Mouse (Mus musculus) c-Kit-negative CD71-positive TER-119-positive erythroid progenitor cells, embryonic 14.5 days (primary cell): ENCODE data around the gene Wdr81.
"Not testable (repeated sequence)": the region's sequence is repeated elsewhere in the genome, so short reads cannot be mapped to it uniquely, and the experiment has no call there.

Source experiments
- DNase-seq: peaks from one replicate; pipeline ENCODE4 v3.0.0-alpha.2; 2013; ENCODE audit warnings: low read depth, low spot score

The Wdr81 gene

GRCm38 (mm10) chr11:75460844-75461742, 6.6 kb upstream of the Wdr81 start, which contains the start of gene Tlcd2:
Gene Tlcd2 (plus strand): TSS chr11:75461715.
- DNase-seq, result peak; percentile 99

GRCm38 (mm10) chr11:75460103-75460843, 5.8 kb upstream of the Wdr81 start:
- peak; percentile 93 for DNase-seq

GRCm38 (mm10) chr11:75459751-75460102, 5.2 kb upstream of the Wdr81 start:
- no peak for DNase-seq

- DNase-seq, result no peak
Observed at GRCm38 (mm10) chr11:75459141-75459711, 4.7 kb upstream of the Wdr81 start.

- no peak for DNase-seq
Observed at GRCm38 (mm10) chr11:75458628-75459041, 4.1 kb upstream of the Wdr81 start.

- peak; percentile 58 for DNase-seq
Observed at GRCm38 (mm10) chr11:75458169-75458568, 3.7 kb upstream of the Wdr81 start.

- no peak for DNase-seq
Observed at GRCm38 (mm10) chr11:75456440-75456871, 1.9 kb upstream of the Wdr81 start.

- DNase-seq, result not testable (repeated sequence)
Observed at GRCm38 (mm10) chr11:75455971-75456370, 1.5 kb upstream of the Wdr81 start.

- DNase-seq, result no peak
Observed at GRCm38 (mm10) chr11:75455041-75455736, 672 bp upstream of the Wdr81 start.

GRCm38 (mm10) chr11:75452812-75453557, 1.5 kb downstream of the Wdr81 start:
- no peak for DNase-seq

GRCm38 (mm10) chr11:75452081-75452480, 2.4 kb downstream of the Wdr81 start:
- DNase-seq, result no peak

- DNase-seq, result no peak
Observed at GRCm38 (mm10) chr11:75450936-75451335, 3.6 kb downstream of the Wdr81 start.

- DNase-seq, result peak; percentile 64
Observed at GRCm38 (mm10) chr11:75450304-75450908, 4.1 kb downstream of the Wdr81 start.

- peak; percentile 69 for DNase-seq
Observed at GRCm38 (mm10) chr11:75449695-75450094, 4.8 kb downstream of the Wdr81 start.

GRCm38 (mm10) chr11:75448575-75448974, 5.9 kb downstream of the Wdr81 start:
- DNase-seq, result peak; percentile 64

GRCm38 (mm10) chr11:75443711-75444110, 10.8 kb downstream of the Wdr81 start:
- DNase-seq, result no peak

- no peak for DNase-seq
Observed at GRCm38 (mm10) chr11:75441601-75442000, 12.9 kb downstream of the Wdr81 start.

GRCm38 (mm10) chr11:75441034-75441433, 13.5 kb downstream of the Wdr81 start:
- DNase-seq, result no peak

GRCm38 (mm10) chr11:75439951-75440350, 14.6 kb downstream of the Wdr81 start:
- no peak for DNase-seq

- DNase-seq, result no peak
Observed at GRCm38 (mm10) chr11:75439363-75439762, 15.2 kb downstream of the Wdr81 start, which contains the start of gene Serpinf2. Gene Serpinf2 (minus strand): TSS chr11:75439591.
